Mouse (Mus musculus) myocyte (in vitro differentiated cells): ENCODE results near the gene Plcb2.

ENCODE experiments used
- CEBPB ChIP-seq: IDR thresholded peaks from 2 replicates; pipeline ENCODE4 v1.6.1; 2011; ENCODE audit warnings: mild to moderate bottlenecking, moderate library complexity; ENCODE audit not compliant: poor library complexity, insufficient read depth, severe bottlenecking
- E2F4 ChIP-seq: IDR thresholded peaks from one replicate; pipeline ENCODE4 v1.6.1; 2011; ENCODE audit warnings: mild to moderate bottlenecking, control low read depth, moderate library complexity; ENCODE audit not compliant: insufficient read depth
- MAX ChIP-seq: IDR thresholded peaks from one replicate; pipeline ENCODE4 v1.6.1; 2011; ENCODE audit warnings: low read depth, mild to moderate bottlenecking, control low read depth
- MYOD1 ChIP-seq, 3 experiments: IDR thresholded peaks; one replicate each; pipeline ENCODE4 v1.6.1; 2011; ENCODE audit warnings: control low read depth in 2 of 3, low read depth in 2 of 3, mild to moderate bottlenecking in 2 of 3, moderate library complexity in 1 of 3; ENCODE audit not compliant: insufficient read length in 2 of 3, control insufficient read depth in 1 of 3
- MYOG ChIP-seq, 3 experiments: IDR thresholded peaks; one replicate each; pipeline ENCODE4 v1.6.1; 2011; ENCODE audit warnings: control low read depth in 2 of 3, low read depth in 2 of 3, mild to moderate bottlenecking in 2 of 3; ENCODE audit not compliant: insufficient read length in 2 of 3, control insufficient read depth in 1 of 3, insufficient read depth in 1 of 3
- POLR2A ChIP-seq: IDR thresholded peaks from one replicate; pipeline ENCODE4 v1.6.1; 2011; ENCODE audit warnings: low read depth, mild to moderate bottlenecking, control low read depth, moderate library complexity; ENCODE audit not compliant: insufficient read length
- POLR2AphosphoS2 ChIP-seq: IDR thresholded peaks from one replicate; pipeline ENCODE4 v1.6.1; 2011; ENCODE audit warnings: low read depth, control low read depth; ENCODE audit not compliant: insufficient read length
- REST ChIP-seq: IDR thresholded peaks from one replicate; pipeline ENCODE4 v1.6.1; 2011; ENCODE audit warnings: mild to moderate bottlenecking, control low read depth, moderate library complexity; ENCODE audit not compliant: insufficient read depth, insufficient read length
- SRF ChIP-seq: IDR thresholded peaks from one replicate; pipeline ENCODE4 v1.6.1; 2011; ENCODE audit warnings: low read depth; ENCODE audit not compliant: control insufficient read depth, insufficient read length
- TCF12 ChIP-seq: IDR thresholded peaks from one replicate; pipeline ENCODE4 v1.6.1; 2011; ENCODE audit warnings: mild to moderate bottlenecking, control low read depth; ENCODE audit not compliant: poor library complexity, insufficient read depth, severe bottlenecking
- TCF3 ChIP-seq: IDR thresholded peaks from one replicate; pipeline ENCODE4 v1.6.1; 2011; ENCODE audit warnings: low read depth, control low read depth; ENCODE audit not compliant: insufficient read length
- USF1 ChIP-seq: IDR thresholded peaks from one replicate; pipeline ENCODE4 v1.6.1; 2011; ENCODE audit warnings: low read depth, mild to moderate bottlenecking, control low read depth, moderate library complexity

DNA sequence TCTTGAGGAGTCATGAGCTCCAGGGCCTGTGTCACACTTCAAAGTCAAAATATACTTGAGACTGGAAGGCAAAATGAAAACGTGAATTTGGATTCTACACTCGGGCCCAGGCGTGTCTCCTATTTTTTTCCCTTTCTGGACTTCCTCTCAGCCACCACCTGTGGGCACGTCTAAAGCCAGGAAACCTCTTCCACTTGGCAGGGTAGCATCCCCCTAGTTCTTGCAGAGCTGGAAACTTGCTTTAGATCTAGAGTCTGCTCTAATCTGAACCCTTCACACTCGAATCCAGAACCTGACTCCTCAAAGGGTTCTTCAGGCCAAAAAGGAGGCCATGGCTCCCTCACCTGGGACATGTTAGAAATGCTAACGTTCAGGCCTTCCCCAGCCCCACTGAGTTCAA is 27.2 kb upstream of the Plcb2 start:
- no peak for TF ChIP-seq SRF
- TF ChIP-seq CEBPB, result no peak
- no peak for TF ChIP-seq POLR2A
- TF ChIP-seq TCF3, result no peak
- TF ChIP-seq REST, result no peak
- TF ChIP-seq MAX, result no peak
- TF ChIP-seq POLR2AphosphoS2, result no peak
- no peak for TF ChIP-seq MYOG (IDR thresholded peaks at IDR 0.05; ENCODE audit: control insufficient read depth in 1 of 3, insufficient read depth in 1 of 3, insufficient read length in 2 of 3, low read depth in 2 of 3)
- no peak for TF ChIP-seq USF1
- TF ChIP-seq E2F4, result no peak
- no peak for TF ChIP-seq TCF12
- TF ChIP-seq MYOD1 (IDR thresholded peaks at IDR 0.05; ENCODE audit: control insufficient read depth in 1 of 3, insufficient read length in 2 of 3, low read depth in 2 of 3), result no peak
